Mouse (Mus musculus): ENCODE data around the gene Atf1. TPM values are rescaled to one million over a fixed set of nuclear protein-coding genes. Genes with fewer than 3 reads are reported as not detected.
"Not testable (repeated sequence)": the region's sequence is repeated elsewhere in the genome, so short reads cannot be mapped to it uniquely, and the experiment has no call there.

The Atf1 gene
- polyA plus RNA-seq, 1 experiment from 2014 or later: 55.0 TPM

GRCm38 (mm10) chr15:100269776-100270175 is 42.2 kb downstream of the Atf1 start:
- Histone ChIP-seq H3K9ac (no peak overlapping the region), H3K4me1 (no peaks in the 10 kb centered on the region), H3K4me3 (no peak overlapping the region), H3K4me2 (0 out of 2 replicates have a peak overlapping the region, but pooled peaks have one; percentile 0), H3K9me3 (replicated peaks) (no peaks in the 10 kb centered on the region), H3K27ac (no peak overlapping the region), H3K36me3 (no peaks in the 10 kb centered on the region), H3K27me3 (replicated peaks) (no peaks in the 10 kb centered on the region)
- WGBS (ENCODE audit: insufficient replicate concordance): 30% methylated on average over 9 of the region's 9 CpGs
- ATAC-seq: no peak

GRCm38 (mm10) chr15:100270609-100271008 is 43.0 kb downstream of the Atf1 start:
- ATAC-seq; H3K9me3 ChIP-seq (replicated peaks); H3K9ac ChIP-seq; H3K36me3 ChIP-seq; H3K4me2 ChIP-seq; H3K4me1 ChIP-seq; H3K4me3 ChIP-seq; H3K27ac ChIP-seq; H3K27me3 ChIP-seq (replicated peaks): not testable (repeated sequence)
- 42% methylated on average over 7 of the region's 7 CpGs for WGBS (ENCODE audit: insufficient replicate concordance)

- Histone ChIP-seq H3K36me3 (no peaks in the 10 kb centered on the region), H3K4me1 (no peaks in the 10 kb centered on the region), H3K27me3 (replicated peaks) (no peaks in the 10 kb centered on the region), H3K9ac (no peak overlapping the region), H3K9me3 (replicated peaks) (no peaks in the 10 kb centered on the region), H3K27ac (no peak overlapping the region), H3K4me2 (no peak overlapping the region), H3K4me3 (no peak overlapping the region)
- 69% methylated on average over 14 of the region's 14 CpGs for WGBS (ENCODE audit: insufficient replicate concordance)
- no peak for ATAC-seq
Observed at GRCm38 (mm10) chr15:100271411-100271810, 43.8 kb downstream of the Atf1 start.

- H3K4me2 ChIP-seq; H3K9ac ChIP-seq; H3K27me3 ChIP-seq (replicated peaks); ATAC-seq; H3K27ac ChIP-seq; H3K4me1 ChIP-seq; H3K9me3 ChIP-seq (replicated peaks); H3K4me3 ChIP-seq; H3K36me3 ChIP-seq: not testable (repeated sequence)
- 77% methylated on average over 4 of the region's 4 CpGs for WGBS (ENCODE audit: insufficient replicate concordance)
Observed at GRCm38 (mm10) chr15:100273791-100274308, 46.2 kb downstream of the Atf1 start.

GRCm38 (mm10) chr15:100274790-100275559 is 47.4 kb downstream of the Atf1 start:
- Histone ChIP-seq H3K9me3 (replicated peaks) (no peaks in the 10 kb centered on the region; the same call in 1 of the 2 replicates), H3K9ac (no peak overlapping the region), H3K4me1 (no peaks in the 10 kb centered on the region), H3K4me3 (no peak overlapping the region), H3K36me3 (no peaks in the 10 kb centered on the region), H3K4me2 (no peak overlapping the region), H3K27me3 (replicated peaks) (no peaks in the 10 kb centered on the region), H3K27ac (no peak overlapping the region)
- WGBS (ENCODE audit: insufficient replicate concordance): 72% methylated on average over 7 of the region's 7 CpGs
- no peak for ATAC-seq

- Histone ChIP-seq H3K36me3 (peaks cover 4% of the 10 kb centered on the region; the same call in 1 of the 2 replicates), H3K4me3 (no peak overlapping the region), H3K27me3 (replicated peaks) (no peaks in the 10 kb centered on the region), H3K4me1 (no peaks in the 10 kb centered on the region), H3K27ac (no peak overlapping the region), H3K9me3 (replicated peaks) (peaks cover 7% of the 10 kb centered on the region), H3K4me2 (no peak overlapping the region), H3K9ac (no peak overlapping the region)
- 81% methylated on average over 4 of the region's 4 CpGs for WGBS (ENCODE audit: insufficient replicate concordance)
- ATAC-seq: no peak
Observed at GRCm38 (mm10) chr15:100276403-100276802, 48.8 kb downstream of the Atf1 start.

GRCm38 (mm10) chr15:100277586-100277985 is 50.0 kb downstream of the Atf1 start:
- no peak overlapping the region for H3K27ac ChIP-seq
- no peaks in the 10 kb centered on the region for H3K27me3 ChIP-seq (replicated peaks)
- H3K4me1 ChIP-seq: no peaks in the 10 kb centered on the region
- WGBS (ENCODE audit: insufficient replicate concordance): 76% methylated on average over 3 of the region's 3 CpGs
- no peak for ATAC-seq
- H3K9ac ChIP-seq: no peak overlapping the region
- H3K9me3 ChIP-seq (replicated peaks): peaks cover 7% of the 10 kb centered on the region
- no peak overlapping the region for H3K4me2 ChIP-seq
- no peak overlapping the region for H3K4me3 ChIP-seq
- H3K36me3 ChIP-seq: peaks cover 4% of the 10 kb centered on the region; the same call in 1 of the 2 replicates

GRCm38 (mm10) chr15:100280626-100281025 is 53.0 kb downstream of the Atf1 start, which contains the start of gene Tmprss12:
Gene Tmprss12, plus strand, starts transcription at chr15:100280837.
- Histone ChIP-seq H3K4me1 (no peaks in the 10 kb centered on the region), H3K9ac (no peak within 1 kb of the TSS), H3K36me3 (peaks cover 4% of the 10 kb centered on the region; the same call in 1 of the 2 replicates), H3K27ac (no peak within 1 kb of the TSS), H3K4me3 (no peak within 1 kb of the TSS), H3K9me3 (replicated peaks) (peaks cover 7% of the 10 kb centered on the region), H3K27me3 (replicated peaks) (no peaks in the 10 kb centered on the region), H3K4me2 (no peak within 1 kb of the TSS)
- no peak for ATAC-seq
- WGBS (ENCODE audit: insufficient replicate concordance): 88% methylated on average over 20 of the region's 20 CpGs

GRCm38 (mm10) chr15:100288980-100289379 is 61.4 kb downstream of the Atf1 start:
- Histone ChIP-seq H3K4me3 (no peak overlapping the region), H3K27ac (no peak overlapping the region), H3K4me1 (no peaks in the 10 kb centered on the region), H3K4me2 (no peak overlapping the region), H3K36me3 (no peaks in the 10 kb centered on the region), H3K9me3 (replicated peaks) (no peaks in the 10 kb centered on the region), H3K27me3 (replicated peaks) (no peaks in the 10 kb centered on the region), H3K9ac (no peak overlapping the region)
- ATAC-seq: no peak
- 77% methylated on average over 6 of the region's 6 CpGs for WGBS (ENCODE audit: insufficient replicate concordance)

GRCm38 (mm10) chr15:100290858-100291257 is 63.2 kb downstream of the Atf1 start:
- Histone ChIP-seq H3K4me2 (no peak overlapping the region), H3K9me3 (replicated peaks) (no peaks in the 10 kb centered on the region), H3K27me3 (replicated peaks) (no peaks in the 10 kb centered on the region), H3K4me3 (no peak overlapping the region), H3K27ac (no peak overlapping the region), H3K9ac (no peak overlapping the region), H3K36me3 (no peaks in the 10 kb centered on the region), H3K4me1 (no peaks in the 10 kb centered on the region)
- ATAC-seq: no peak
- 73% methylated on average over 5 of the region's 5 CpGs for WGBS (ENCODE audit: insufficient replicate concordance)

- H3K27ac ChIP-seq: no peak overlapping the region
Observed at GRCm38 (mm10) chr15:100292326-100292725, 64.7 kb downstream of the Atf1 start.

GRCm38 (mm10) chr15:100297856-100298255 is 70.2 kb downstream of the Atf1 start:
- Histone ChIP-seq H3K4me2 (no peak overlapping the region), H3K4me3 (no peak overlapping the region), H3K9me3 (replicated peaks) (0 out of 2 replicates have a peak, but pooled peaks cover 6% of the 10 kb centered on the region), H3K9ac (no peak overlapping the region), H3K4me1 (peaks cover 14% of the 10 kb centered on the region), H3K27me3 (replicated peaks) (no peaks in the 10 kb centered on the region), H3K36me3 (no peaks in the 10 kb centered on the region), H3K27ac (no peak overlapping the region)
- WGBS (ENCODE audit: insufficient replicate concordance): 67% methylated on average over 5 of the region's 5 CpGs
- ATAC-seq: no peak

More at GRCm38 (mm10) chr15:100292326-100292725, 64.7 kb downstream of the Atf1 start:
- Histone ChIP-seq H3K9me3 (replicated peaks) (no peaks in the 10 kb centered on the region), H3K27me3 (replicated peaks) (no peaks in the 10 kb centered on the region), H3K4me1 (no peaks in the 10 kb centered on the region), H3K4me2 (no peak overlapping the region), H3K36me3 (no peaks in the 10 kb centered on the region), H3K4me3 (no peak overlapping the region), H3K9ac (no peak overlapping the region)
- ATAC-seq: no peak
- 65% methylated on average over 7 of the region's 7 CpGs for WGBS (ENCODE audit: insufficient replicate concordance)

Data from liver, embryonic 12.5 days (tissue).